Mouse (Mus musculus) lung, embryonic 16.5 days (tissue): ENCODE results near the gene Mbnl2. TPM values are rescaled to one million over a fixed set of nuclear protein-coding genes. Genes with fewer than 3 reads are reported as not detected.

Source experiments
- ATAC-seq: fragments of 200-750 bp; cut with Nextera tagmentation; 2 replicates; pipeline ENCODE4 v1.8.0; 2017; ENCODE audit warnings: low read depth, mild to moderate bottlenecking, moderate library complexity
- H3K27ac ChIP-seq: fragments of 300-500 bp; sonication (generic); 2 replicates; pipeline ENCODE4 v1.5.1; 2014; ENCODE audit warnings: mild to moderate bottlenecking, control low read depth, low read length
- H3K27me3 ChIP-seq: fragments of 300-500 bp; sonication (generic); 2 replicates; pipeline ENCODE4 v1.6.1; 2014; ENCODE audit warnings: low read depth, low read length, mixed read lengths; ENCODE audit not compliant: control insufficient read depth, insufficient read depth
- H3K36me3 ChIP-seq: fragments of 300-500 bp; sonication (generic); 2 replicates; pipeline ENCODE4 v1.6.1; 2014; ENCODE audit warnings: low read length; ENCODE audit not compliant: control insufficient read depth, insufficient read depth
- H3K4me1 ChIP-seq: fragments of 300-500 bp; sonication (generic); replicated peaks from 2 replicates; pipeline ENCODE4 v1.6.1; 2014; ENCODE audit warnings: low read length, mixed read lengths; ENCODE audit not compliant: control insufficient read depth, insufficient read depth
- H3K4me2 ChIP-seq: fragments of 300-500 bp; sonication (generic); 2 replicates; pipeline ENCODE4 v1.6.1; 2014; ENCODE audit warnings: low read depth, low read length, control low read depth
- H3K4me3 ChIP-seq: fragments of 300-500 bp; sonication (generic); 2 replicates; pipeline ENCODE4 v1.5.1; 2014; ENCODE audit warnings: mild to moderate bottlenecking, low read length, control low read depth
- H3K9ac ChIP-seq: fragments of 300-500 bp; sonication (generic); 2 replicates; pipeline ENCODE4 v1.6.1; 2014; ENCODE audit warnings: low read length, control low read depth
- H3K9me3 ChIP-seq: fragments of 300-500 bp; sonication (generic); 2 replicates; pipeline ENCODE4 v1.6.1; 2016; ENCODE audit warnings: low read length; ENCODE audit not compliant: control insufficient read depth
- WGBS: fragments of 180-500 bp; shearing (Covaris S2); extraction: QIAGEN DNeasy Blood & Tissue Kit; methylation state at CpG from one replicate; pipeline ENCODE4 v1.1.7; 2014; 5-methylcytosine and 5-hydroxymethylcytosine counted together
- polyA plus RNA-seq: library from polyadenylated mRNA; unstranded; fragments of >200 nt; fragmentation: Nextera tagmentation; extraction: Ambion mirVana; gene quantifications from 2 replicates; pipeline ENCODE4 v1.2.1, GENCODE M21; 2015

Mbnl2 gene
- polyA plus RNA-seq, 1 experiment from 2014 or later, result 164 TPM

- 26% methylated on average over 10 of the region's 10 CpGs for WGBS
- no peak overlapping the region for H3K9ac ChIP-seq
Observed at GRCm38 (mm10) chr14:120397871-120398647, 122.6 kb downstream of the Mbnl2 start.

GRCm38 (mm10) chr14:120399614-120400013, 124.1 kb downstream of the Mbnl2 start:
- ATAC-seq, result no peak
- H3K36me3 ChIP-seq, result peaks cover 26% of the 10 kb centered on the region
- peaks cover 3% of the 10 kb centered on the region; the same call in 1 of the 2 replicates for H3K4me1 ChIP-seq
- WGBS, result 86% methylated on average over 6 of the region's 6 CpGs
- H3K27ac ChIP-seq, result no peak overlapping the region
- H3K27me3 ChIP-seq, result no peaks in the 10 kb centered on the region
- no peak overlapping the region for H3K4me2 ChIP-seq
- no peak overlapping the region for H3K9ac ChIP-seq
- no peaks in the 10 kb centered on the region for H3K9me3 ChIP-seq
- no peak overlapping the region for H3K4me3 ChIP-seq

More at GRCm38 (mm10) chr14:120397871-120398647, 122.6 kb downstream of the Mbnl2 start:
- Histone ChIP-seq H3K27me3 (no peaks in the 10 kb centered on the region), H3K4me1 (peaks cover 3% of the 10 kb centered on the region; the same call in 1 of the 2 replicates), H3K36me3 (peaks cover 26% of the 10 kb centered on the region), H3K4me3 (no peak overlapping the region), H3K27ac (peak overlapping the region; percentile 23), H3K4me2 (no peak overlapping the region), H3K9me3 (no peaks in the 10 kb centered on the region)
- peak; percentile 94 for ATAC-seq

- H3K4me1 ChIP-seq, result peaks cover 10% of the 10 kb centered on the region
- no peaks in the 10 kb centered on the region for H3K9me3 ChIP-seq
- no peak for ATAC-seq
- H3K27me3 ChIP-seq, result no peaks in the 10 kb centered on the region
- WGBS, result 85% methylated on average over 15 of the region's 15 CpGs
- no peak overlapping the region for H3K9ac ChIP-seq
- H3K4me3 ChIP-seq, result no peak overlapping the region
- no peak overlapping the region for H3K4me2 ChIP-seq
- no peak overlapping the region for H3K27ac ChIP-seq
- H3K36me3 ChIP-seq, result peaks cover 28% of the 10 kb centered on the region
Observed at GRCm38 (mm10) chr14:120401158-120401557, 125.7 kb downstream of the Mbnl2 start.

- no peak overlapping the region for H3K27ac ChIP-seq
- H3K4me1 ChIP-seq, result peaks cover 16% of the 10 kb centered on the region
- H3K4me3 ChIP-seq, result no peak overlapping the region
- H3K9me3 ChIP-seq, result no peaks in the 10 kb centered on the region
- H3K27me3 ChIP-seq, result no peaks in the 10 kb centered on the region
- H3K4me2 ChIP-seq, result no peak overlapping the region
- no peak for ATAC-seq
- H3K36me3 ChIP-seq, result peaks cover 22% of the 10 kb centered on the region
- WGBS, result 94% methylated on average over 9 of the region's 9 CpGs
- H3K9ac ChIP-seq, result no peak overlapping the region
Observed at GRCm38 (mm10) chr14:120402715-120403114, 127.2 kb downstream of the Mbnl2 start.

- no peaks in the 10 kb centered on the region for H3K27me3 ChIP-seq
- H3K27ac ChIP-seq, result no peak overlapping the region
- no peaks in the 10 kb centered on the region for H3K9me3 ChIP-seq
- no peak for ATAC-seq
- H3K4me2 ChIP-seq, result no peak overlapping the region
- peaks cover 13% of the 10 kb centered on the region for H3K4me1 ChIP-seq
- 90% methylated on average over 7 of the region's 7 CpGs for WGBS
- H3K36me3 ChIP-seq, result peaks cover 29% of the 10 kb centered on the region
- no peak overlapping the region for H3K9ac ChIP-seq
- H3K4me3 ChIP-seq, result no peak overlapping the region
Observed at GRCm38 (mm10) chr14:120404364-120404763, 128.9 kb downstream of the Mbnl2 start.

GRCm38 (mm10) chr14:120404811-120405582, 129.5 kb downstream of the Mbnl2 start:
- H3K27me3 ChIP-seq, result no peaks in the 10 kb centered on the region
- no peak overlapping the region for H3K4me2 ChIP-seq
- H3K36me3 ChIP-seq, result peaks cover 25% of the 10 kb centered on the region
- H3K4me1 ChIP-seq, result peaks cover 13% of the 10 kb centered on the region
- H3K9me3 ChIP-seq, result no peaks in the 10 kb centered on the region
- H3K4me3 ChIP-seq, result no peak overlapping the region
- peak overlapping the region; percentile 53 for H3K27ac ChIP-seq
- ATAC-seq, result no peak
- no peak overlapping the region for H3K9ac ChIP-seq
- 65% methylated on average over 17 of the region's 17 CpGs for WGBS

GRCm38 (mm10) chr14:120405597-120405996, 130.1 kb downstream of the Mbnl2 start:
- H3K4me1 ChIP-seq, result peaks cover 13% of the 10 kb centered on the region
- no peak overlapping the region for H3K9ac ChIP-seq
- H3K27me3 ChIP-seq, result no peaks in the 10 kb centered on the region
- H3K9me3 ChIP-seq, result no peaks in the 10 kb centered on the region
- H3K4me3 ChIP-seq, result no peak overlapping the region
- 61% methylated on average over 3 of the region's 3 CpGs for WGBS
- peak overlapping the region; percentile 83 for H3K27ac ChIP-seq
- ATAC-seq, result peak; percentile 58
- H3K36me3 ChIP-seq, result peaks cover 25% of the 10 kb centered on the region
- no peak overlapping the region for H3K4me2 ChIP-seq

- H3K4me3 ChIP-seq, result no peak overlapping the region
- WGBS, result 39% methylated on average over 6 of the region's 6 CpGs
- ATAC-seq, result peak; percentile 43; the same call in 1 of the 2 replicates
- H3K9ac ChIP-seq, result no peak overlapping the region
- H3K4me2 ChIP-seq, result no peak overlapping the region
- peaks cover 13% of the 10 kb centered on the region for H3K4me1 ChIP-seq
- H3K27me3 ChIP-seq, result no peaks in the 10 kb centered on the region
- no peaks in the 10 kb centered on the region for H3K9me3 ChIP-seq
- peak overlapping the region; percentile 83 for H3K27ac ChIP-seq
- peaks cover 22% of the 10 kb centered on the region for H3K36me3 ChIP-seq
Observed at GRCm38 (mm10) chr14:120406271-120406670, 130.8 kb downstream of the Mbnl2 start.

GRCm38 (mm10) chr14:120406820-120407219, 131.4 kb downstream of the Mbnl2 start:
- H3K4me1 ChIP-seq, result peaks cover 13% of the 10 kb centered on the region
- no peaks in the 10 kb centered on the region for H3K9me3 ChIP-seq
- peak overlapping the region; percentile 83 for H3K27ac ChIP-seq
- H3K27me3 ChIP-seq, result no peaks in the 10 kb centered on the region
- ATAC-seq, result peak; percentile 75
- no peak overlapping the region for H3K4me3 ChIP-seq
- peaks cover 25% of the 10 kb centered on the region for H3K36me3 ChIP-seq
- H3K9ac ChIP-seq, result no peak overlapping the region
- no peak overlapping the region for H3K4me2 ChIP-seq
- WGBS, result 40% methylated on average over 8 of the region's 8 CpGs
